Mouse (Mus musculus) intestine, postnatal 0 days (tissue): Measurements from ENCODE around the gene Tmem62. TPM values are rescaled to one million over a fixed set of nuclear protein-coding genes. Genes with fewer than 3 reads are reported as not detected.
A peak's percentile ranks its signal among the peaks of the same experiment; 100 is the strongest.

Experiments used
- ATAC-seq: fragments of 200-750 bp; cut with Nextera tagmentation; 2 replicates; pipeline ENCODE4 v1.8.0; 2017; ENCODE audit warnings: mild to moderate bottlenecking, moderate TSS enrichment, moderate library complexity
- H3K27ac ChIP-seq: fragments of 300-500 bp; sonication (generic); 2 replicates; pipeline ENCODE4 v1.5.1; 2014; ENCODE audit warnings: mild to moderate bottlenecking, low read depth, low read length, moderate library complexity
- H3K27me3 ChIP-seq: fragments of 300-500 bp; sonication (generic); replicated peaks from 2 replicates; pipeline ENCODE4 v1.6.1; 2014; ENCODE audit warnings: low read length, mixed read lengths; ENCODE audit not compliant: control insufficient read depth, insufficient read depth
- H3K36me3 ChIP-seq: fragments of 300-500 bp; sonication (generic); 2 replicates; pipeline ENCODE4 v1.6.1; 2014; ENCODE audit warnings: mild to moderate bottlenecking, moderate library complexity; ENCODE audit not compliant: control insufficient read depth, insufficient read depth
- H3K4me1 ChIP-seq: fragments of 300-500 bp; sonication (generic); replicated peaks from 2 replicates; pipeline ENCODE4 v1.6.1; 2014; ENCODE audit warnings: antibody characterized with exemption, low read length, mixed read lengths; ENCODE audit not compliant: control insufficient read depth, insufficient read depth
- H3K4me2 ChIP-seq: fragments of 300-500 bp; sonication (generic); replicated peaks from 2 replicates; pipeline ENCODE4 v1.6.1; 2014; ENCODE audit warnings: low read depth, mild to moderate bottlenecking, moderate library complexity
- H3K4me3 ChIP-seq: fragments of 300-500 bp; sonication (generic); 2 replicates; pipeline ENCODE4 v1.5.1; 2014; ENCODE audit warnings: low read depth, low read length
- H3K9ac ChIP-seq: fragments of 300-500 bp; sonication (generic); 2 replicates; pipeline ENCODE4 v1.6.1; 2014; ENCODE audit warnings: mild to moderate bottlenecking, low read depth, low read length
- H3K9me3 ChIP-seq: fragments of 300-500 bp; sonication (generic); 2 replicates; pipeline ENCODE4 v1.6.1; 2016; ENCODE audit warnings: mixed run types; ENCODE audit not compliant: control insufficient read depth
- CTCF ChIP-seq: sonication (generic); IDR thresholded peaks from 2 replicates; pipeline ENCODE4 v1.5.1; 2016; ENCODE audit warnings: low read depth, mild to moderate bottlenecking, control low read depth, antibody characterized with exemption, moderate library complexity
- WGBS: fragments of 180-500 bp; shearing (Covaris S2); extraction: QIAGEN DNeasy Blood & Tissue Kit; methylation state at CpG from one replicate; pipeline ENCODE4 v1.1.7; 2014; 5-methylcytosine and 5-hydroxymethylcytosine counted together
- polyA plus RNA-seq: library from polyadenylated mRNA; unstranded; fragments of >200 nt; fragmentation: Nextera tagmentation; extraction: Ambion mirVana; gene quantifications from 2 replicates; pipeline ENCODE4 v1.2.1, GENCODE M21; 2015

The Tmem62 gene
- polyA plus RNA-seq: 13.7 and 14.8 TPM in 2 replicates

- H3K4me2 ChIP-seq: peak within 1 kb of the TSS; percentile 94
- 2% methylated on average over 67 of the region's 71 CpGs for WGBS
- peak; percentile 69 for TF ChIP-seq CTCF
- no peaks in the 10 kb centered on the region for H3K27me3 ChIP-seq
- H3K4me3 ChIP-seq: peak within 1 kb of the TSS; percentile 85
- H3K9ac ChIP-seq: peak within 1 kb of the TSS; percentile 92
- ATAC-seq: peak; percentile 78
- no peaks in the 10 kb centered on the region for H3K36me3 ChIP-seq
- no peaks in the 10 kb centered on the region for H3K4me1 ChIP-seq
- no peaks in the 10 kb centered on the region for H3K9me3 ChIP-seq
- H3K27ac ChIP-seq: peak within 1 kb of the TSS; percentile 96
Measured at GRCm38 (mm10) chr2:120976990-120977925, at the start of gene Tmem62. Tmem62 (plus strand) TSS chr2:120977017.

- H3K9me3 ChIP-seq: no peaks in the 10 kb centered on the region
- no peak for TF ChIP-seq CTCF
- H3K36me3 ChIP-seq: peaks cover 52% of the 10 kb centered on the region
- H3K27ac ChIP-seq: no peak overlapping the region
- no peak overlapping the region for H3K4me3 ChIP-seq
- H3K4me1 ChIP-seq: no peaks in the 10 kb centered on the region
- no peak for ATAC-seq
- H3K27me3 ChIP-seq: no peaks in the 10 kb centered on the region
- 95% methylated on average over 3 of the region's 3 CpGs for WGBS
- H3K9ac ChIP-seq: no peak overlapping the region
- H3K4me2 ChIP-seq: no peak overlapping the region
Measured at GRCm38 (mm10) chr2:120933038-120933437, 43.8 kb upstream of the Tmem62 start.

GRCm38 (mm10) chr2:120951208-120951607 lies 25.6 kb upstream of the Tmem62 start:
- ATAC-seq: no peak
- Histone ChIP-seq H3K4me1 (no peaks in the 10 kb centered on the region), H3K9ac (no peak overlapping the region), H3K4me2 (no peak overlapping the region), H3K4me3 (no peak overlapping the region), H3K9me3 (no peaks in the 10 kb centered on the region), H3K36me3 (peaks cover 35% of the 10 kb centered on the region), H3K27me3 (no peaks in the 10 kb centered on the region), H3K27ac (no peak overlapping the region)
- WGBS: 74% methylated on average over 5 of the region's 5 CpGs
- no peak for TF ChIP-seq CTCF

GRCm38 (mm10) chr2:120952176-120952938 lies 24.5 kb upstream of the Tmem62 start:
- H3K4me1 ChIP-seq: no peaks in the 10 kb centered on the region
- H3K4me2 ChIP-seq: no peak overlapping the region
- TF ChIP-seq CTCF: no peak
- 36% methylated on average over 2 of the region's 2 CpGs for WGBS
- no peaks in the 10 kb centered on the region for H3K9me3 ChIP-seq
- H3K9ac ChIP-seq: no peak overlapping the region
- no peak overlapping the region for H3K27ac ChIP-seq
- H3K4me3 ChIP-seq: no peak overlapping the region
- H3K36me3 ChIP-seq: peaks cover 24% of the 10 kb centered on the region
- no peak; the same call in 1 of the 2 replicates for ATAC-seq
- no peaks in the 10 kb centered on the region for H3K27me3 ChIP-seq

- ATAC-seq: no peak
- H3K36me3 ChIP-seq: peaks cover 9% of the 10 kb centered on the region
- 82% methylated on average over 2 of the region's 2 CpGs for WGBS
- H3K4me1 ChIP-seq: no peaks in the 10 kb centered on the region
- H3K4me2 ChIP-seq: no peak overlapping the region
- H3K9ac ChIP-seq: no peak overlapping the region
- no peak overlapping the region for H3K4me3 ChIP-seq
- H3K27me3 ChIP-seq: no peaks in the 10 kb centered on the region
- TF ChIP-seq CTCF: no peak
- H3K9me3 ChIP-seq: no peaks in the 10 kb centered on the region
- no peak overlapping the region for H3K27ac ChIP-seq
Measured at GRCm38 (mm10) chr2:120959363-120959762, 17.5 kb upstream of the Tmem62 start.

GRCm38 (mm10) chr2:120959827-120960226 lies 17.0 kb upstream of the Tmem62 start:
- 80% methylated on average over 5 of the region's 5 CpGs for WGBS
- no peak for ATAC-seq
- H3K4me3 ChIP-seq: no peak overlapping the region
- peaks cover 9% of the 10 kb centered on the region for H3K36me3 ChIP-seq
- no peaks in the 10 kb centered on the region for H3K4me1 ChIP-seq
- no peaks in the 10 kb centered on the region for H3K27me3 ChIP-seq
- H3K9ac ChIP-seq: no peak overlapping the region
- no peak overlapping the region for H3K4me2 ChIP-seq
- no peak for TF ChIP-seq CTCF
- no peaks in the 10 kb centered on the region for H3K9me3 ChIP-seq
- no peak overlapping the region for H3K27ac ChIP-seq
